Comparison of ENCODE assay signal across 8 mouse cellular contexts in genomic region chr17:31564858-31565140, GRCm38 (mm10). TPM values are rescaled to one million over a fixed set of nuclear protein-coding genes. Genes with fewer than 3 reads are reported as not detected.
DNase-seq lines count a peak whose midpoint lies in the region; ATAC-seq and TF ChIP-seq lines count a peak whose summit lies in the region.

No protein-coding gene starts in this region.

- H3K36me3 ChIP-seq in kidney, adult 2 months (ENCODE audit: control insufficient read depth, insufficient read depth, low read length) = no peaks in the 10 kb centered on the region
- no peaks in the 10 kb centered on the region for H3K36me3 ChIP-seq in hindbrain, embryonic 11.5 days (ENCODE audit: control insufficient read depth, insufficient read depth, low read length)
- no peaks in the 10 kb centered on the region for H3K36me3 ChIP-seq in midbrain, embryonic 12.5 days

- peak overlapping the region; percentile 75 for H3K4me3 ChIP-seq in kidney, adult 2 months (ENCODE audit: insufficient read depth, low read depth, low read length)
- peak overlapping the region; percentile 96 for H3K4me3 ChIP-seq in bone marrow, adult 2 months (replicated peaks; ENCODE audit: control insufficient read depth, low read depth, low read length)
- peak overlapping the region; percentile 83 for H3K4me3 ChIP-seq in hindbrain, embryonic 11.5 days (ENCODE audit: low read depth, low read length)
- H3K4me3 ChIP-seq in midbrain, embryonic 12.5 days = peak overlapping the region; percentile 78

- DNase-seq in kidney, adult 2 months = no peak
- DNase-seq in kidney, adult 11 months = no peak
- no peak for DNase-seq in hindbrain, embryonic 11.5 days (ENCODE audit: low spot score)
- DNase-seq in cerebellum, adult 18-20 months = no peak
- DNase-seq in left cerebral cortex, postnatal 36 days (ENCODE audit: low spot score in 2 of 2) = no peak
- DNase-seq in left cerebral cortex, postnatal 4 days = no peak

- H3K4me1 ChIP-seq in kidney, adult 2 months (ENCODE audit: control insufficient read depth, insufficient read depth, low read length) = peaks cover 28% of the 10 kb centered on the region
- peaks cover 4% of the 10 kb centered on the region; the same call in 1 of the 2 replicates for H3K4me1 ChIP-seq in bone marrow, adult 2 months (ENCODE audit: control insufficient read depth, insufficient read depth, low read length)
- peaks cover 5% of the 10 kb centered on the region for H3K4me1 ChIP-seq in hindbrain, embryonic 11.5 days (replicated peaks; ENCODE audit: control insufficient read depth, insufficient read depth, low read length)
- peaks cover 37% of the 10 kb centered on the region for H3K4me1 ChIP-seq in midbrain, embryonic 12.5 days

- ATAC-seq in hindbrain, embryonic 11.5 days (ENCODE audit: low FRiP score) = no peak
- no peak for ATAC-seq in midbrain, embryonic 12.5 days (ENCODE audit: low FRiP score, low read depth)

- H3K27me3 ChIP-seq in kidney, adult 2 months (replicated peaks; ENCODE audit: control insufficient read depth, insufficient read depth, low read length) = no peaks in the 10 kb centered on the region
- H3K27me3 ChIP-seq in hindbrain, embryonic 11.5 days (ENCODE audit: control insufficient read depth, insufficient read depth, low read length) = no peaks in the 10 kb centered on the region
- no peaks in the 10 kb centered on the region for H3K27me3 ChIP-seq in midbrain, embryonic 12.5 days

- no peak for TF ChIP-seq POLR2A in kidney, adult 2 months (IDR thresholded peaks at IDR 0.05; ENCODE audit: low read depth, low read length)
- no peak for TF ChIP-seq POLR2A in bone marrow, adult 2 months (IDR thresholded peaks at IDR 0.05; ENCODE audit: borderline replicate concordance, control insufficient read depth, low read depth, low read length)

- no peak for TF ChIP-seq CTCF in kidney, adult 2 months (conservative IDR thresholded peaks at IDR 0.05; ENCODE audit: insufficient read depth, insufficient read length, low read depth, low read length)
- no peak for TF ChIP-seq CTCF in bone marrow, adult 2 months (IDR thresholded peaks at IDR 0.05; ENCODE audit: control insufficient read depth, insufficient read depth, low read length)

- peak overlapping the region; percentile 12; the same call in 1 of the 2 replicates for H3K27ac ChIP-seq in kidney, adult 2 months (ENCODE audit: insufficient read depth, low read depth, low read length)
- peak overlapping the region; percentile 94 for H3K27ac ChIP-seq in bone marrow, adult 2 months (ENCODE audit: control insufficient read depth, insufficient read depth, low read depth, low read length, poor library complexity)
- H3K27ac ChIP-seq in hindbrain, embryonic 11.5 days (ENCODE audit: low read depth, low read length) = peak overlapping the region; percentile 98
- peak overlapping the region; percentile 98 for H3K27ac ChIP-seq in midbrain, embryonic 12.5 days (replicated peaks)

- H3K9me3 ChIP-seq in hindbrain, embryonic 11.5 days (ENCODE audit: control insufficient read depth, low read length) = no peaks in the 10 kb centered on the region
- no peaks in the 10 kb centered on the region for H3K9me3 ChIP-seq in midbrain, embryonic 12.5 days

- H3K9ac ChIP-seq in hindbrain, embryonic 11.5 days (ENCODE audit: low read depth, low read length) = peak overlapping the region; percentile 88
- peak overlapping the region; percentile 92 for H3K9ac ChIP-seq in midbrain, embryonic 12.5 days (replicated peaks)

- WGBS in kidney, adult 2 months = under 1% methylated on average over 44 of the region's 44 CpGs
- 2% methylated on average over 26 of the region's 44 CpGs for WGBS in bone marrow, adult 2 months
- 0% methylated on average over 5 of the region's 44 CpGs for WGBS in hindbrain, embryonic 11.5 days
- 0% methylated on average over 5 of the region's 44 CpGs for WGBS in midbrain, embryonic 12.5 days

- H3K4me2 ChIP-seq in hindbrain, embryonic 11.5 days (replicated peaks; ENCODE audit: low read depth, low read length) = peak overlapping the region; percentile 73
- H3K4me2 ChIP-seq in midbrain, embryonic 12.5 days (replicated peaks) = peak overlapping the region; percentile 75

- intact Hi-C loops in left cerebral cortex, postnatal 36 days (cut with DNase I) = loop anchor here (2.0 to 5.0 kb wide), 2 partner anchors 44 to 68 kb away; partner anchors contain the start of gene Ndufv3
- intact Hi-C loops in left cerebral cortex, postnatal 4 days (cut with DNase I) = loop anchor here (5.0 kb wide), 1 partner anchor 52 kb away; no protein-coding TSS in a partner anchor

RNA-seq across cellular contexts. Expression of gene Pknox1, which starts 0.3 kb away (rescaled TPM):
- polyA plus RNA-seq in kidney, adult 2 months (2012; rRNA removed) = 19.2 and 19.9 TPM in 2 replicates
- polyA plus RNA-seq in bone marrow, adult 2 months (2011; ENCODE audit: insufficient read depth, insufficient read length, low replicate concordance, missing spikeins) = 8.2 and 19.3 TPM in 2 replicates
- polyA plus RNA-seq in hindbrain, embryonic 11.5 days (2014; fragmentation: Nextera tagmentation; extraction: Ambion mirVana) = 29.0 and 36.1 TPM in 2 replicates
- 25.2 and 25.7 TPM in 2 replicates for polyA plus RNA-seq in midbrain, embryonic 12.5 days (2016; fragmentation: Nextera tagmentation; extraction: Ambion mirVana)
- 10 to 100 TPM; 13.1 to 17.8 TPM for total RNA-seq in left cerebral cortex, postnatal 36 days (2021)
- total RNA-seq in left cerebral cortex, postnatal 4 days (2021) = 10 to 100 TPM; 17.8 to 18.8 TPM

RNA-seq across cellular contexts. Expression of gene Ndufv3, which starts 44.9 kb away (rescaled TPM):
- 387 and 475 TPM in 2 replicates for polyA plus RNA-seq in kidney, adult 2 months (2012; rRNA removed)
- 57.2 and 97.0 TPM in 2 replicates for polyA plus RNA-seq in bone marrow, adult 2 months (2011; ENCODE audit: insufficient read depth, insufficient read length, low replicate concordance, missing spikeins)
- polyA plus RNA-seq in hindbrain, embryonic 11.5 days (2014; fragmentation: Nextera tagmentation; extraction: Ambion mirVana) = 253 TPM in 2 replicates
- polyA plus RNA-seq in midbrain, embryonic 12.5 days (2016; fragmentation: Nextera tagmentation; extraction: Ambion mirVana) = 257 and 265 TPM in 2 replicates
- total RNA-seq in left cerebral cortex, postnatal 36 days (2021) = 100 to 1,000 TPM; 231 to 260 TPM
- total RNA-seq in left cerebral cortex, postnatal 4 days (2021) = 100 to 1,000 TPM; 269 to 291 TPM

RNA-seq across cellular contexts. Expression of gene Wdr4, which starts 45.0 kb away (rescaled TPM):
- 28.3 and 29.6 TPM in 2 replicates for polyA plus RNA-seq in kidney, adult 2 months (2012; rRNA removed)
- 9.8 and 13.6 TPM in 2 replicates for polyA plus RNA-seq in bone marrow, adult 2 months (2011; ENCODE audit: insufficient read depth, insufficient read length, low replicate concordance, missing spikeins)
- polyA plus RNA-seq in hindbrain, embryonic 11.5 days (2014; fragmentation: Nextera tagmentation; extraction: Ambion mirVana) = 33.4 and 34.0 TPM in 2 replicates
- 42.2 and 43.7 TPM in 2 replicates for polyA plus RNA-seq in midbrain, embryonic 12.5 days (2016; fragmentation: Nextera tagmentation; extraction: Ambion mirVana)
- total RNA-seq in left cerebral cortex, postnatal 36 days (2021) = 10 to 100 TPM; 23.9 to 28.2 TPM
- 10 to 100 TPM; 41.6 to 44.5 TPM for total RNA-seq in left cerebral cortex, postnatal 4 days (2021)

Comparison
In these comparisons a context has a peak if more than half of its experiments do, and no peak if none do; other contexts are left out.
1. H3K27ac ChIP-seq: peak in every context shown above with its lines; median percentile 98 in hindbrain, embryonic 11.5 days; 98 in midbrain, embryonic 12.5 days; 94 in bone marrow, adult 2 months; 12 in kidney, adult 2 months.